Mouse (Mus musculus): ENCODE data around the gene Mapk13.

The Mapk13 gene

DNA sequence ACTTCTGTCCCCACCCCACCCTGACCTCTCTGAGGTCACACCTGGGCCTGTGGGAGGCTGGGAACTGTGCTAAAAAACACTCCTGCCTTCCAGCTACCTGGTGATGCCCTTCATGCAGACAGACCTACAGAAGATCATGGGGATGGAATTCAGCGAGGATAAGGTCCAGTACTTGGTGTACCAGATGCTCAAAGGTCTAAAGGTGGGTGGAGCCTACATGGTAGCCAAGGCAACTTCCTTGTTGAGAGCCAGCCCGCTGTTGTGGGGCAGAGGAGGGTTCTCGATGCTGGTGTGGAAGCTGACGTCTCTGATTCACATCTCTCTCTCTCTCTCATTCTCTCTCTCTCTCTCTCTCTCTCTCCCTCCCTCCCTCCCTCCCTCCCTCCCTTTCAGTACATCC, 6.1 kb downstream of the Mapk13 start:
- DNase-seq (ENCODE audit: low spot score in 2 of 2): no peak

DNA sequence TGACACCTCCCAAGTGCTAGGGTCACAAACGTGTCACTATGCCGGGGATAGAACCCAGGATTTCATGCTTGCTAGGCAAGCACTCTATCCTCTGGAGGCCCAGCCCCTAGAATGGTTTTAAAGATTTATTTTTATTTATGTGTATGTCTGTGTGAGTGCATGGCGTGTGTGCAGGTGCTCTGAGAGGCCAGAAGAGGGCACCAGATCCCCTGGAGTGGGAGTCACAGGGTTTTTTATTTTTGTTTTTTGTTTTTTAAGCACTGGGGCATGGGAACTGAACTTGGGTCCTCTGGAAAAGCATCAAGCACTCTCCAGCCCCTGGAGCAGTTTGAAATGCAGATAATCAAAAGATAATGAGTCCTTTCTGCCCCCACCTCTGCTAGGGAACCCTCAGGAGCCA, 7.7 kb downstream of the Mapk13 start:
- DNase-seq (ENCODE audit: low spot score in 2 of 2): no peak

DNA sequence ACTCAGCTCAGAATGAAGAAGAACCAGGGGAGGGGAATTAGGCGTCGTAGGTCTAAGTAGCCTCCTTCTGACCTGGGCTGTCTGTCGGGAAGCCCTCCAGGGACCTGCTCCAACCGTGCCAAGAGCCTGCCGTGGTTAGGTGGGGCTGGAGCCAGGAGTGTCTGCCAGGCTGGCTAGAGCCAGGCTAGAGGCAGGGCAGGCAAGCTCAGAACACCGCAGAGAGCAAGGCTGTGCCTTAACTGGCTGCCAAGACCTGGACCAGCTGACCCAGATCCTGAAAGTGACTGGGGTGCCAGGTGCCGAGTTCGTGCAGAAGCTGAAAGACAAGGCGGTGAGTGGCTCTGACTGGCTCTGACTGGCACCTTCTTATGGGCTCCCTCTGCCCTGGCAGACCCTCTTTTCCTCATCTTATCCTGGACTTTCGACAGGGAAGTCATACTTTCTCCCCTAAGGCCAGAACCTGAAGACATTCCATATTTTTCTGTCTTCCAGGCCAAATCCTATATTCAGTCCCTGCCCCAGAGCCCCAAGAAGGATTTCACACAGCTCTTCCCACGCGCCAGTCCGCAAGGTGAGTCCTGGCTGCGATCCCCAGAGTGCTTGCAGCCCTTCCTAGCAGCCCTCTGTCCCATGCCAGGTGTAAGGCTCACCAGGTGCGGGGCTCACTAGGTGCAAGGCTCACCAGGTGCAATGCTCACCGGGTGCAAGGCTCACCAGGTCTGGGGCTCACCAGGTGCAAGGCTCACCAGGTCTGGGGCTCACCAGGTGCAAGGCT, 8.3 kb downstream of the Mapk13 start:
- no peak for DNase-seq (ENCODE audit: low spot score in 2 of 2)

DNA sequence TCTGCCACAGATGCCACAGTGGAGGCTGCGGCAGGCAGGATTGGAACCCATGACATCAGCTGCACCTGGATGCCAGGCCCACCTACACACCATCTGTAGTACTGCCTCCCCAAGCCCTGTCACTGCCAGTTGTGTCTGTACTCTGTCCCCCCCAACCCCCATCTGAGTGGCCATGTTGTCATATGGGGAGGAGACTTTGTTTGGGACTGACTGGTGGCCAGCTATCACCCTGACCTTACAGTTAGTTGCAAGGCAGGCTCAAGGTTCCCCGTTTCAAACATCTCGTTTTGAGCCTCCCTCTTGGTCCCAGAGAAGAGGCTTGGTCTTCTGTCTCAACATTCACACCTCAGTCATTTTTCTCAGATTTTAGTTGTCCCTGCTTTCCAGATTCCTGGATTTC, 10.6 kb downstream of the Mapk13 start:
- no peak for DNase-seq (ENCODE audit: low spot score in 2 of 2)

DNA sequence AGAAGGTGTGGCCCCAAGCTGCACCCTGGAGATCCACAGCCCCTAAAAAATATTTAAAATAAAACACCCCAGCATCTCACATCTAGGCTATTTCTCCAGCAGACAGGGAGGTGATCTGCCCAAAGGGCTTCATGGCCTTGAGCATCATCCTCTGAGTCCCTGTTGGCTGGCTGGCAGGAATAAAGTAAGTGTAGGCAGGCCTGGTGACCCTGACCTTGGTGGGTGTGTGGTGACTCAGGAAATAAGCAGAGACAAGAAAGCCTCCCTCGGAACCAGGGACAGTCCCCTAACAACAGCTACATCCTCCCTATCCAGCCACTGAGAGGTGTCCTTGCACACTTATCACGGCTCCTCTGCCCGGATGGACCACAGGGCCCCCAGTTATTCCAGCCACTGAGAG, 11.7 kb downstream of the Mapk13 start:
- no peak for DNase-seq (ENCODE audit: low spot score in 2 of 2)

DNA sequence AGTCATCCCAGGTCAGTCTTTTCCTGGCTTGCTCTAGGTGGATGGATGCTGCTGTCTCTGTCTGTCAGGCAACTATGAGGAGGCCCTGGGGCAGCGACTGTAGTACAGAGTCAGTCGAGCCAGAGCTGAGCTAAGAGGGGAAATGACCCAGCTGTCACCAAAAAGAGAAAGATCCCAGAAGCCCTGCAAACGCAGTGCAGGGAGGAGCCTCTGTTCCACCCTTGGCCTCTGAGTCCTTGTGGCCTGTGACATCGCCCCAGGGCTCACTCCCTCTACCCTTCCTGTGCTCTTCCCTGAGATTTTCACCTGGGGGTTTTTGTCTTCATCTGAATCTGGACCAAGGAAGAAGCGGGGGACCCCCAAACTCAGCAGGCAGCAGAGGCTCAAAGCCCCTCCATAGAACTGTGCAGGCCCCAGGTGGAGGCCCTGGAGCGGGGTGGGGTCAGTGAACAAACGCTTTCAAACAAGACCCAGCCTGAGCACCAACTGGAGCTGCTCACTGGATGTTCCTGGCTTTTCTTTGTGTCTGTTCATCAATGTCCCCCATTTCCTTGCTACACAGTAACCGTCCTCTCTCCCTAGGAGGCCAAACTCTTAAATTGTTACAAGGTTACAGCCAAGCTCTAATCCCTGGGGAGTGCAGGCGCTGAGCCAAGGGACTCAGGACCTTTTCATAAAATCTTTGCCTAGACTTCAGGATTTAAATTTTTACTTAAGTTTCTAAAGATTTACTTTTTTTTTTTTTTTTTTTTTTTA, 12.4 kb downstream of the Mapk13 start:
- DNase-seq (ENCODE audit: low spot score in 2 of 2): no peak

DNA sequence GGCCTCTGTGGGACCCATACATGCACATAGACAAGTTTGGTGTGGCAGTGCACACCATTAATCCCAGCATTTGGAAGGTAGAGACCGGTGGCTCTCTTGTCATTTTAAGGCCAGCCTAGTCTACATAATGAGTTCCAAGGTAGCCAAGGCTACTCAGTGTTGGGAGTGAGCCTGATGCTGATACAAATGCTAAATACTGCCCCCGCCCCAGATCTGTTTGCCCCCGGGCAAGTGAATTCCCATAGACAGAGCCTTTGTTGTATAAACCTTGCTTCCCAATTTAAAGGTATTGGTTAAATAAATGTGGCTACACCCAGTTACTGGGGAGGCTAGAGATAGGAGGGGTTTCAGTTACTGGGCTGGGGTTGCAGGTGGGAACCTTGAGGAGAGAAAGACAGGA, 15.9 kb downstream of the Mapk13 start:
- DNase-seq (ENCODE audit: low spot score in 2 of 2): no peak

DNA sequence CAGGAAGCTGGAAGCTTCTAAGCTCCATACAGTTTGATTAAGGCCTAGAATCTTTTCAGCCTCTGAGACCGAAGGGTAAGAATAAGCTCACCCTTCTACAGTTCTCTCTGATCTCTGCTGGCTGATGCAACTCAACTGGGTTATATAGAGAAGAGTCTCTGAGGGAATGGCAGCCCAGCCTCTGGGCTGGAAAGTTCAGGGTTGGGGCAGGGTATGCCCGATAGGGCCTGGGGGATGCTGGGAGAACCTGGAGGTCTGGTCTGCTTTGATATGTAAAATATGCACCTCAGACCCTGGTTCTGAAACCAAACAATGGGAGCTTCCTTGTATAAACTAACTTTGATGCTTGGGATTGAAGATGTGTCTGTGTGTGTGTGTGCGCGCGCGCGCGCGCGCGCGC, 18.4 kb downstream of the Mapk13 start:
- DNase-seq (ENCODE audit: low spot score in 2 of 2): no peak

DNA sequence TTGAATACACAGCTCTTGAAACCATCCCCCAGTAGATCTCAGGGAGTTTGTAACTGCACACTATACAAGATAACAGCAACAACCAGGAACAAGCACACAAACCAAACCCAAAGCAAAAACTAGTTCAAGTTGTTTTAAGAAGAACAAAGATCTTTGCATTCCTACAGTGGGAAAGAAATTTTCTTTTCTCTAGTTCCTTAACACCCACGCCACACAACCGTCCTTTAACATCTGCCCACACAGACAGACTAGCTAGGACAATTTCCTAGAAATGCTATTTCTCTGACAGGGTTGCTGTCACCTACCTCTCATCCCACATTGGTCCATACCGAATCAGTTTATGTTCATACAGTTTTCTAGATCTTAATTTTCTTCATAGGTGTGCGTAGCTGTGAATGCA, 27.9 kb downstream of the Mapk13 start:
- no peak for DNase-seq (ENCODE audit: low spot score in 2 of 2)

DNA sequence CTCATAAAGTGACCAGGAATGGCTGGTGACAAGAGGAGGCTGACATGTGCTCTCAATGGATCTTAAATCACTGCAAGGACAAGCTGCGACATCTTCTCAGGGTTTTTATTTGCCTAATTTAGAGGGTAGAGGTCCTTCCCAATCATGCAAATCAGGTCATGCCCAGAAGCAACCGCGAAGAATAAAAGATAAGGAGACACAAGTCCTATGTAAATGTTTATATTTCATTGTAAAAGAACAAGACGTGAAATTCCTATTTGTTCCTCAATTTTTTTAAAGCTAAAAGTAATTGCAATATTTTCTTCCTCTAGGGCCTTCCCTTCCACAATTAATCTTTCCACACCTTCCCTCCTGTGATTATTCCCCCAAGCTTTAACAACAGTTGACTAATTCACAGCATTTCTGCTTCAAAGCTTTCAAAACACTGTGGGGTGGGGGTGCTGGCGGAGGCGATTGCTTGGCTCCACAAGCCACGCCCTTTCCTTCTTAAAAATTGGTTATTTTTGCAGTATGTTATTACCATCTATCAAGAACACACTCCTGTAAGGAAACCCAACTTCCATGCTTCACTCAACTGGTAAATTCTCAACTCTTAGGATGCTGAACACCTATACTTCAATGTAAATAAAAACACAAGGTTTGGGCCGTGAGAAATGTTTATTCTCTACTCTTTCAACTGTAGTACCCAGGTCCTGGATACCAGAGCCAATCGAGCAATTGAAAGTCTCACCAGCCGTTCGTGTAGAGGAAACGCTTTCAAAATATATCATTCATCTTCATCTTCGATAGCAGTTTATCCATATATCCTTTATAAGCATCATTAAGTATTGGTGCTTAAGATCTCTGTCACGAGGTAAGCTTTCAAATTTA, 30.4 kb downstream of the Mapk13 start:
- DNase-seq (ENCODE audit: low spot score in 2 of 2): no peak

DNA sequence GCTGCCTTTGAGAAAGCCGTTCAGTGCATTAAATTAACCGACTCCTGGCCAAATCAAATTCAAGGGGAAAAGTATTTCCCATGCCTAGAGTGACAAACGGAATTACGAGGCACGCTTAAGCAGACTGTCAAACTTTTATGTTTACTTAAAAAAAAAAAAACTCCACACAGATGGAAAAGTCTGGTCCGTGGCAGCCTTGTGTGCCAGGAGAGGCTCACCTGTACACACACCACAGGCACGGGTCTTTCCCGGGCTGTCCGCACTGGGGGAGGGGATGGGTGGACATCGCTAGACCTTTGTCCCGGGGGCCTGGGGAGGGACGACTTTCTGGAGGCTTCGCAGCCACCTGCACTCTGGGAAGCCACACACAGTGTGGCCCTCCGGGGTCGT, 31.2 kb downstream of the Mapk13 start:
- DNase-seq (ENCODE audit: low spot score in 2 of 2): no peak

DNA sequence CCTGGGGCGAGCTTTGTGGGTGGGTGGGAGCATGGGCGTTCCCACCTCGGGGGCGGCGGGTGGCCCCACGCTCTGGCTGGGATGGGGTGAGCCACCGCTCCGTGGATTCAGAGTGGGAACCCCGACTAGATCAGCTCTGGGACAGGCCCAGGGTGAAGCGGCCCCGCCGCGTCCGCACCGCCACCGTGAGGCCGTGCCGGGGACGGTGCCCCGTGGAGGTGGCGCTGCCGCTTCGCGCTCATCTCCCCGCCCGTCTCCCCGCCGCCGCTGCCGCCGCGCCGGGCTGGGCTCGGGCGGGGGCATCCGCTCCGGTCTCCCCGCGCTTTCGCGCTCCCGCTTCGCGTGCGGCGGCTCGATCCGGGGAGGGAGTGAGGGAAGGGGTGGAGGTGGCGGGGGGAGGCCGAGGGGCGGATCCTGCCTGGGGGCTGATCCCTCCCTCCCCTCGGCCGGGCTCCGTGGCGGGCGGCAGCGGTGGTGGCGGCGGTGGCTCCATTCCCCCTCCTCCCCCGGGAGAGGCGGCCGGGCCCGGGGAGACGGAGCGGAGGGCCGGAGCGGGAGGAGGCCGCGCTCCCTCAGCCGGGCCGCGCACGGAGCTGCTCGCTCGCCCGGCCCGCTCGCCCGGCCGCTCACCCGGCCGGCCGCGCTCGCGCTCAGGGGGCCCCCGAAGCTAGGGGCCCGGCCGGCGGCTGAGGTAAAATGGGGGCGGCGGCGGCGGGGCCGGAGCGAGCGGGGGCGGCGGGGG, 31.7 kb downstream of the Mapk13 start, which contains the start of gene Brpf3:
Brpf3 (plus strand) TSS at position 420 of the 742 bp plus-strand sequence.
- peak; percentile 78 to 79 for DNase-seq (ENCODE audit: low spot score in 2 of 2)

DNA sequence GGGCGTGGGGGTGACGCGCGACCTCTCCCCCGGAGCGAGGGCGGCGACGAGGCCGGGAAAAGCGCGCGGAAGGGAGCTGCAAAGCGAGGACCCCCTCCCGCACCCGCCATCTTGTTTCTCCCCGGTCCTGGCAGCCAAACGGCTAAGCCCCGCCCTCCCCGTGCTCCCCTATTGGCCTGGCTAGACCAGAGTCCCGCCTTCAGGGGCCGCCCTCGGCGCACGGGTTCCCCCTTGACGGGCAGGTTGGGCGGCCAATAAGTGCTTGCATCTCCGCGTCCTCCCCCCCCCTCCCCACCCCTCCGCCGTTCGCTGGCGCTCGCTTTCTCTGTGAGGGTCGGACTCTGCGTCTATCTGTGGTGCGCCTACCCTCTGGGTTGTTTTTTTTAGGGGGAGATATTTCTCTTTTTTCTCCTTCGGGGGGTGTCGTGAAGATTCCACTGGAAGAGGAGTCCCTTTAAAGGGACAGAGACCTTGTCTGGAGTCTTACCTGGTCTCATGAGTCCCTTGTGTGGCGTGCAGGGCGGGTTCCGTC, 32.4 kb downstream of the Mapk13 start:
- DNase-seq (ENCODE audit: low spot score in 2 of 2): peak; percentile 98 to 99

DNA sequence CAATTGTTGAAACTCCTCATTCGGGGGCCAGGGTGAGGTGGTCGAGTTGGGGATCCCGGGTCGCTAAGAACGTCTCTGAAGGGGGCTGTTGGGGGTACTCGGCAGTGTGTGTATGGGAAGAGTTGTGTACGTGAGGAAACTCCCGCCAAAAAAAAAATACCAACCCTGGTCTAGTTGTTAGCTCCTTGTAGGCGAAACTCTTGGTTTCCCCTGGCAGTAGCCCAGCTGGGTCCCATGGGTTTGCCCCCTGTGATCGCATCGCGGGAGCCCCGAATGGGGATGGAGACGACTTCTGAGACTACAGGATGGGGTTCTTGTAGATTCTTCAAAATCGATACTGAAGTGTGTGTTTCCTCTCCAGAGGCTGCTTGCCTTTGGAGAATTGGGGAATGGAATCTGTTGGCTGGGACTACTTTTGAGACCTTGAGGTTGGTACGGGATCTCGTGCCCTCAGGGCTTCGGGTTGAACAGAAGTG, 32.9 kb downstream of the Mapk13 start:
- DNase-seq (ENCODE audit: low spot score in 2 of 2): no peak

DNA sequence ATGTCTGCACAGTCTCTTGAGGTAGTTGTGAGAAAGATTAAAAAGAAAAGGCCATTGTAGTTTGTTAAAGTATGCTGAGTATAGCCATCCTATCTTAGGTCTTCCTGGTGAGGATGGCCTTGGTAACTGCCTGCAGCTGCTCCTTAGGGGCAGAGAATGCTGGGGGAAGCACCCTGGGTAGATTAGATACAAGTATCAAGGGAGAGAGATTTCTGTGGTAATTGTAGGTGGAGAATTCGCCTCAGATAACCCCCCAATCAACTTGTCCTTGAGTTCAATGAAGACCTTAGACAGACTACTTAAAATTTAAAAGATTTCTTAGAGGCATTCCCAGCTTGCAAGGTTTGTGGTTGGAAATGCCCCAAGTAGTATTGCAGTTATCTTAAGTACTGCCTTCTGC, 34.2 kb downstream of the Mapk13 start:
- no peak for DNase-seq (ENCODE audit: low spot score in 2 of 2)

DNA sequence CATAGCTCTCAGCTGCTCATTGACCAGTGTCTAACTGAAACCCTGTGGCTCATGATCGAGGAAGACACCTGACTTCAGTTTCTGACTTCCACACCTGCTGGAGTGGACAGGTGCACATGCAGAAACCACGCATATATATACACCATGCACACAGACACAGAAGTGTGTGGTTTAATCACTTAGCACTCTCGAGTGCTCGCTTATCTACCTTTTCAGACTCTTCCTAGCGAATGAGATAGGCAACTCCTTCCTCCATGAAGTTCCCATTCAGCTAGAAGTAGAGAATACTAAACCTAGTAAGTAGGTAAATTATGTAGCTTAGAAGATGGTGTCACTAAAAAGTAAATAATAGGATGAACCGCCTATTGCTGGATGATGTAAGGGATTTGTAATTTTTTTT, 35.9 kb downstream of the Mapk13 start:
- no peak for DNase-seq (ENCODE audit: low spot score in 2 of 2)

DNA sequence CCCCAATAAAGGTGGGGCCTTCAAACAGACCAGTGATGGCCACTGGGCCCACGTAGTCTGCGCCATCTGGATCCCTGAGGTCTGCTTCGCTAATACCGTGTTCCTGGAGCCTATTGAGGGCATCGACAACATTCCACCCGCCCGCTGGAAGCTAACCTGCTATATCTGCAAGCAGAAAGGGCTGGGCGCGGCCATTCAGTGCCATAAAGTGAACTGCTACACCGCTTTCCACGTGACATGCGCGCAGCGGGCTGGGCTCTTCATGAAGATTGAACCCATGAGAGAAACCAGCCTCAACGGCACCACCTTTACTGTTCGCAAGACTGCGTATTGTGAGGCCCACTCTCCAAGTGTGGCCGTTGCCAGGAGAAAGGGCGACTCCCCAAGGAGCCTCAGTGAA, 37.7 kb downstream of the Mapk13 start:
- no peak for DNase-seq (ENCODE audit: low spot score in 2 of 2)

DNA sequence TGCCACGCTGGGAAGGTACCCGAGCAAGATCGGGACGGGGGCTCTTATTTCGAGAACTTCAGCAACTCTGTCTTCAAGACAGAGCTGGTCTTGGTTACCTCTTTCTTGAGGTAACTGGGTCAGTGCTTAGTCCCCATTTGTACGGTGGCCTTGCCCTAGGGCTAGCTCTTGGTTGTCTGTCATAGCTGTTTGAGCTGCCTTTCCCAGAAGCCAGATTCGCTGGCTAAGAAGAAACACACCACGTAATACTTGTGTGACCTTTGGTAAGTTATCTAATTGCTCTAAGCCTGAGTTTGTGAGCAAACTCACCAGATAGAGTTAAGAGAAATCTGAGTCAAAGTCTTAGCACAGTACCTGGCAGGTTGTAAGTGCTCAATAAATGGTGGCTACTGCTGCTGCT, 39.6 kb downstream of the Mapk13 start:
- no peak for DNase-seq (ENCODE audit: low spot score in 2 of 2)

DNA sequence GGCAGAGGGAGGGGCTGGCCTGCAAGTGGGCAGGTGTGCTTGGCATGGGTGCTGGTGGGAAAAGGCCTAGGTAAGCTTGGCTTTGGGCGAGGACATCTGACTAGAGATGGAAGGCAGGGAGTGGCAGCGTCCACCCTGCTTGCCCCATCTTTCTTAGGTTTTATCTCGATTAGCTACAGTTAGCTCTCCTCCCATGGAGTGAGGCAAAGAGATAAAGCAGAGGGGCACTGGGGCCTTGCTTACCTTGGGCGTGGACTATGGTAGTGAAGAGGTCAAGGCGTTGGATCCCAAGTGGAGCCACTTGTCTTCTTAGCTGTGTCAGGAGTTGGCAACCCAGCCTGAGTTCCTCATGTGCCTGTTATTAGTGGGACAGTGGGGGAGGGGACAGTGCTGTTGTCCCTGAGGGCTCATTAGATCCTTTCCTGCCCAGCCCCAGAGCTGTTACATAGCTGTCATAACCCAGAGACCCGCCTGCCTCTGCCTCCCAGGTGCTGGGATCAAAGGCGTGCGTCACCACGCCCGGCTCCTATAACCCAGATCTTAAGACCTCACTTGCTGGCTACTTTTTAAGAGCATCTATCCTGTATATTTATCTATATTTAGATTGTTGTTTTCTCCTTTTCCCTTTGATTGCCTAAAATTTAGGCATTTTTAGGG, 40.2 kb downstream of the Mapk13 start:
- DNase-seq (ENCODE audit: low spot score in 2 of 2): no peak

DNA sequence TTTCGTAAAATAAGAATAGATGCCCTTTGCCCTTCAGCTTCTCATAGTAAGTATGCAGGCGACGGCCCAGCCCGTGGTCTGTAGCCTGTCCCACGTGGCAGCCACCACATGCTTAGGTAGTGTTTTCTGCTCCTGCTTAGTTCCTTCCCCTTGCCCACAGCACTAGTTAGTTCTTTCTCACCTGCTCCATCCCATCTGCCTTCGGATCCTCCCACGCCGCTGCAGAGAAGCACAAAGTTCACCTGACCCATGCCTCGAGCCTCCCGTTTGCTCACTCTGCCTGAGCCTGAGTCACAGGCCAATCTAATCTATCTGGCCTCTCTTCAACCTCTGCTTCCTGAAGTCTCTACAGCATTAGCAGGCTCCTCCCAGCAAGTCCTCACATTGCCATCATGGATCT, 43.2 kb downstream of the Mapk13 start:
- no peak for DNase-seq (ENCODE audit: low spot score in 2 of 2)

All from urinary bladder, postnatal 4 days (tissue).